Mouse (Mus musculus) layer of hippocampus, adult 9-11 months (tissue): Measurements from ENCODE around the gene Ptgdr2.

Source experiments
- DNase-seq: peaks from one replicate; pipeline ENCODE4 v3.0.0; 2022

The Ptgdr2 gene

DNA sequence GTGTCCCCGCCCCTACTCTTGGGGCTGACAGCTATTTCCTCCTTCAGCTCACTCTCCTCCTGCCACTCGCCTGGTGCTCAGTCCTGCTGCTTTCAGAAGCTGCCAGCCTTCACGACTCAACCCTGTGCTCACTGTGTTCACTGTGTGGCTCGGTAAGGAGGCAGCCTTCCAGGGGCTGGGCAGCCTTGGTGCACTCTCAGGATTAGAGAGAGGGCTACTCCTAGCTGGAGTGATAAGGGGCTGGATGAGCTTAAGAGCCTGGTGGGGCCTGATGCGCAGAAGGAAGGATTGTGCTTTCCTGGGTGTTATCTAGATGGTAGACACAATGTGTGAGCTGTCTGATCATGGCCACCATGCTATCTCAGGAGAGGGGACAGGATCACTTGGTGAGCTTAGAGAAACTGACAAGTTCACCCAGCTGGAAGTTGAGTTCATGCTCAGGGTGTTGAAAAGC, at the start of gene Ptgdr2:
Gene Ptgdr2 (plus strand): TSS at position 51 of the 454 bp plus-strand sequence.
- no peak for DNase-seq

DNA sequence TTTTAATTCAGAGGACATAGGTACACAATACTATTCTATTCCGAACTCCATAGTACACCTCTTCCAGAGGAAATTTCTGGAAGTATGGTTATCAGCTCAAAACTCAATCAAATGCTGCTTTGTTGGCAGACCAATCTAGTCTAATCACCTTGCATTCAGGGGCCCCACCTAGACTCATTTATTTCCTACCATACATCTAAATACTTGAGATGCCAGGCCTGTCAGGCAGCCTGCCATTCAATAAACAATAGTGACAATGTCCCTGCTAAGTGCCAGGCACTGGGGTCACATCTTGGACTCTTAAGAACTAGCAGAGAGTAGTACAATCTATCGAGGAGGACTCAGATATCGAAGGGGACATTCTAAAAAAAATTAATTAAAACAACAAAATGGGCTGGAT, 44.8 kb upstream of the Ptgdr2 start:
- no peak for DNase-seq

GRCm38 (mm10) chr19:10895016-10895528, 41.9 kb upstream of the Ptgdr2 start, which contains the start of gene Prpf19:
Gene Prpf19 (plus strand): TSS chr19:10895231.
- DNase-seq: peak; percentile 97

- DNase-seq: no peak
These were observed 41.3 kb upstream of the Ptgdr2 start for GRCm38 (mm10) chr19:10895708-10896107.

- no peak for DNase-seq
These were observed 40.1 kb upstream of the Ptgdr2 start for GRCm38 (mm10) chr19:10896849-10897248.

- DNase-seq: no peak
These were observed 39.5 kb upstream of the Ptgdr2 start for GRCm38 (mm10) chr19:10897491-10897890.

DNA sequence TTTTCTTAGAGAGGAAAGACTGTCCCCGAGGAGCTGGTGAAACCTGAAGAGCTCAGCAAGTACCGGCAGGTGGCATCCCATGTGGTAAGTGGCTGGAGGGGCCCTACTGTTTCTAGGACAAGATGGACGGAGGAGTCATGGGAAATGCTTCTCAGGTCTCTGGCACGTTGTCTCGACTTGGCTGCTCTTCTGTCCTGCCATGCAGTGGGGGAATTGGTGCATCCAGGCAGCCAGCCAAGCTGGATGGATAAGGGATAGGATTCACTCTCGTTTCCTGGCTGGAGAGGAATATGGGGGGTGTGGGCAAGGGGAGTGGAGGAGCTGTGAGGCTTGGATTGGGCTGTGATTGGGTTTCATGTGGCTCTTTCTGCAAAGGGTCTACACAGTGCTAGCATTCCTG, 36.6 kb upstream of the Ptgdr2 start:
- DNase-seq: no peak

GRCm38 (mm10) chr19:10901046-10901445, 35.9 kb upstream of the Ptgdr2 start:
- no peak for DNase-seq

GRCm38 (mm10) chr19:10904512-10904911, 32.4 kb upstream of the Ptgdr2 start:
- DNase-seq: no peak

DNA sequence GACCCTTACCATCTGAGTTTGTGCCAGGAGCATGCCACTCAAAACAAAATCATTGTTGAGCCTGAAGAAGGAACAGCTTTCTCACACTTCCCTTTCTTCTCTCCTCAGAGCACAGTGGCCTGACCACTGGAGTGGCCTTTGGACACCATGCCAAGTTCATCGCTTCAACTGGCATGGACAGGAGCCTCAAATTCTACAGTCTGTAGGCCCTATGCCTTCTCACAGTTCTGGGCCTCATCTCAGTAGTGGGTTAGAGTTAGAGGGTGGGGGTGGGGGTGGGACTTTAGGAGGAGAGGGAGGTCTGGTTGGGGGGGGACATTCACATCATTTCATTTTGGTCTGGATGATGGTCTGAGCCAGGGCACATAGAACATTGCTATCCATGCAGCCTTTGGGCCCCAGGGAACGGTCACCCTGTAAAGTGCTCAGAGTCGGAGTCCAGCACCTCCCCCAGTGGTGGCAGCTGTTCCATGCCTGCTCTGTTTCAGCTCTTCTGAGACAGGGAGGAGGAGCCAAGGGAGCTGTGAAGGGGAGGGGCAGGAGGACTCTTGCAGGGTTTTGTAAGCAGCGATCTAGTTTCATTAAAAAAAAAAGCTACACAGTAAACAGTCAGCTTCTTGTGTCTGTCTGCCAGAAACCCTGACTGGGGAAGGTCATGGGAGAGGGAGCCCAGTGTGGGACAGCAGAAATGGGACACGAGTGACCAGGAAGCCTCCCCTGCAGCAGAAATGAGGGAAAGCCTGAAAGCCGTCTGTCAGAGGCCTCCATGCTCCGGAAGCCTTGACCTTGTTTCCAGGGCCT, 31.8 kb upstream of the Ptgdr2 start:
- peak; percentile 84 for DNase-seq

DNA sequence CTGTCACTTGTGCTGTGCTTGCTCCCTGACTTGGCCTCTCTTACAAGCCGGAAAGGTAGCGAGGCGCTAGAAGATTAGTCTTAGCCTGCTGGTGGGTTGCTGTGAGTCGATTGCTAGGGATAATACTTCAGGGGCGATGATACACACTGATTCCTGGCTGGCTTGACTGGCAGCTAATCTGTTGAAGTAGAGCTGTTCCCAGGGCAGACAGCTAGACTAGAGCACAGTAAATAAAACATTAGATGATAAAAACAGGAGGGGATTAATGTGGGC, 31.3 kb upstream of the Ptgdr2 start:
- no peak for DNase-seq

GRCm38 (mm10) chr19:10907891-10908290, 29.1 kb upstream of the Ptgdr2 start:
- peak; percentile 32 for DNase-seq

DNA sequence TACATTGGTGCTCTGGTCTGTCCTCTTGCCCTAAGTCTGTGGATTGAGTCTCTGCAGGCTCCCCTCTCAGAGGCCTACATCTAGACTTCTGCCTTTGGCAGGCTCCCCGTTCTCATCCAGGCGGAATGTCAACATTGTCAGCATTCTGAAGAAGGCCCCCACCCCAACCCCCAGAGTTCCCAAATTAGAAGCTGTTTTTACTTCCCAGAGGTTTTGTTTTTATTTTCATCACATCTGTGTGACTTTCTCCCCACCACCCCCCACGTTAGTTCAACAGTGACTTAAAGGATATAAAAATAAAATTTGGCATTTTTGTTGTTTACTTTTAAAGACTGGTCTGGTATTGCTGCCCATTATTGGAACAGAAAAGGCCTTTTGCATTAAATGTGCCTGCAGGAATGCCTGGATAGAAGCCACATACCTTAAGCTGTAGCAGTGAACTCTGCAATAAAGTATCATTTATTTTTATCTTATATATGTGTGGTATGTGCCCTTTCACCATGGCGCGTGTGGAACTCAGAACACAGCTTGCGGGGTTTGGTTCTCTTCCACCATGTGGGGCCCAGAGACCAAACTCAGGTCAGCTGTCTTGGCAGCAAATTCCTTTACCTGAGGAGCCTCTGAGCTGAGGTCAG, 27.8 kb upstream of the Ptgdr2 start:
- no peak for DNase-seq

- no peak for DNase-seq
These were observed 22.7 kb upstream of the Ptgdr2 start for GRCm38 (mm10) chr19:10914291-10914690.

- no peak for DNase-seq
These were observed 22.1 kb upstream of the Ptgdr2 start for GRCm38 (mm10) chr19:10914870-10915269.

DNA sequence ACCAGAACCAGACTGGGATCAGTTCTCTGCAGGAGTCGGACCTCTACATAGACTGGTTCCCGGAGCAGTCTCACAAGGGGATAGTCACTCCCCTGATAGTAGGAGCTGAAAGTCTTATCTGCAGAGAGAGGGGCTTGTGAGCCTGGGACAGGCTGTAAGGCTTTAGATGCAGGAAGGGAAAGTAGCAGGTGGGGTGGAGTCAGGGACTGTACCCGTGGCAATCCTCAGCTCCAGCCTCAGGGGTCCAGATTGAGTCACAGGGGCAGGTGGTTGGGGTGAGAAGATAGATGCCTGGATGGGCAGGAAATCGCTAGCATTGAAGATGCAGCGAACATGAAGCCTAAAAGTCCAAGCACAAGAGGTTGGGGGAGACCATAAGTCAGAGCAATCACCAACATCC, 20.5 kb upstream of the Ptgdr2 start:
- DNase-seq: no peak

DNA sequence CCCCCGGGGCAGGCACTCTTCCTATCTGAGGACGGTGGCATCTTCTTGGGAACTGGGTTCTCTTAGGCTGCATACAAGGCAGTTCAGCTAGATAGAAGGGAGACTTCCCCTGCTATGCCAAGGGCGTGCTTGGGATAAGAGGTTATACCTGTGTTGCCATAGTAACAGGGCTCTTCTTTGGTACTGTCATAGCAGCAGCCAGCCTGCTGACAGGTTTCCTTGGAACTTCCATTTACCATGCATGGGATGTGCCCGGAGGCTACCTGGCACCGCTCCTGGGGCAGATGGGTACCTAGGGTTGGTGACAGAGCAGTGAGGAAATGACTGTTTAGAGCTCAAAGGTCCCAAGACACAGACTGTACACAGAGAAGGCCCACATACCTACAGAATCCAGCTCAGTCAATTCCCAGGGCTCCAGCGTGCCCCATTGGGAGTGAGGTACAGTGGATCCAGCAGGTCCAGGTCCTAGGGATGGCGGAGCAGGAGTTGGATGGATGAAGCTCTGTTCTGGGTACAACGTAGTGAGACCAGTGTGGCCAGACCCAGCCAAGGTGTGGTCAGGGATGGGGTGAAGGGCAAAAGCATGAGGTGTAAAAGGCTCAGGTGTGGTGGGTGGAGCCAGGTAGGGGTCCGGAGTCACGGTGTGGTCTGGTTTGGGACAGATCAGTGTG, 18.5 kb upstream of the Ptgdr2 start:
- no peak for DNase-seq

GRCm38 (mm10) chr19:10920532-10920931, 16.4 kb upstream of the Ptgdr2 start, which contains the start of gene Zp1:
Gene Zp1 (minus strand): TSS chr19:10920632.
- no peak for DNase-seq

DNA sequence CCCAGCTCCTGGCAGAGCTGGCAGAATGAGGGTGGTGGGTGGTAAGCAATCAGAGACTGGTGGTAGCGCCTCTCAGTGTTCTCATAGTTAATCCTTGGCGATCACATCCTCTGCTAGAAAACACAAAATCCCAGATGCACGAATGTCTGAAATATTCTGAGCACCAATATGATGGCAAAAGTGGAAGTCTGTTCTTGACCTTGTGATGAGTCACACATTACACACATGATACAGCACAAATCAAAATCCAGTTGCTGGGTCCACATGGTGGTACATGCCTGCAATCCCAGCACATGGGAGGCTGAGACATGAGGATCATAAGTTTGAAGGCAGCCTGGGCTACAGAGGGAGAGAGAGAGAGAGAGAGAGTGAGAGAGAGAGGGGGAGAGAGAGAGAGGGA, 15.9 kb upstream of the Ptgdr2 start:
- no peak for DNase-seq

GRCm38 (mm10) chr19:10924220-10924619, 12.7 kb upstream of the Ptgdr2 start:
- no peak for DNase-seq

DNA sequence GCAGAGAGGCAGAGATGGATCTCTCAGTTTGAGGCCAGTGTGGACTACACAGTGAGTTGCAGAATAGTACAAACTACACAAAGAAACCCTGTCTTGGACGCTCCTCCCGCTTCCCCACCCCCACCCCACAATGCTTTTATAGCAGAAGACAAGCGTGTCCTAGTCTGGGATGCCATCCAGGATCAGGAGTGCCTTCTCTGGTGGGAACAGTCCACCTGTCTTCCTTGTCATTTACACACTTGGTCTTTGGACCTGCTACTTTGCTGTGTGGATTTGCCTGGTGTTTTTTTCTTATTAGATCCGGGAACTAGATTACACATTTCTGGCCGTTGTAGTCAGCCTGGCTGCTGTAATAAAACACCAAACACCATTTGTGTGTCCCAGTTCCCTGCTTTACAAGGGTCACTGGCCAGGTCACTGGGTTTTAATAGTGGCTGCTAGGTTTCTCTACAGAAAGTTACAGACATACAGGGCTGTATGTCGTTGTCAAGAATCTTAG, 10.8 kb upstream of the Ptgdr2 start:
- DNase-seq: no peak

- no peak for DNase-seq
These were observed 10.3 kb upstream of the Ptgdr2 start for GRCm38 (mm10) chr19:10926666-10927065.

DNA sequence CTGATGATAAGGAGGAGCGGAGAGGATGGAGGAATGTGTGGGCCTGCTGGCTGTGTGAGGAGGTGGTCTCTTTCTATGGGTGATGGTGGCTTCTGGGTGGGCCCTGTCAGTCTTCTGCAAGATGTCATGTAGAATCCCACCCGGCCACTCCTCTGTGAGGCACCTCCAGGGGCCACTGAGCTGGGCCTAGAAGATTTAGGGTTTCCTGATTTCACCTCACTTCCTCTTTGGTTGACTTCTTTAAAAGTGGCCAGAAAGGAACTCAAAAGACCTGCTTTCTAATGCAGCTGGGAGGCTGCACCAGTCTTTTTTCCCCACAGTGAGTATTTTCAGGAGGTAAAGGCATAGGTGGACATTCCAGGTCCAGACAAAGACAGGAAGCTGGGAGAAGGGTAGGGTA, 6.3 kb upstream of the Ptgdr2 start:
- DNase-seq: no peak

GRCm38 (mm10) chr19:10935029-10935428, 1.9 kb upstream of the Ptgdr2 start:
- no peak for DNase-seq
